Mouse (Mus musculus) frontal cortex, postnatal 14 days (tissue): Measurements from ENCODE around the gene N4bp2l1.

ENCODE experiments used
- DNase-seq, 2 experiments: peaks; one replicate each; pipeline ENCODE4 v3.0.0; 2022; ENCODE audit warnings: low spot score in 2 of 2

Gene N4bp2l1

DNA sequence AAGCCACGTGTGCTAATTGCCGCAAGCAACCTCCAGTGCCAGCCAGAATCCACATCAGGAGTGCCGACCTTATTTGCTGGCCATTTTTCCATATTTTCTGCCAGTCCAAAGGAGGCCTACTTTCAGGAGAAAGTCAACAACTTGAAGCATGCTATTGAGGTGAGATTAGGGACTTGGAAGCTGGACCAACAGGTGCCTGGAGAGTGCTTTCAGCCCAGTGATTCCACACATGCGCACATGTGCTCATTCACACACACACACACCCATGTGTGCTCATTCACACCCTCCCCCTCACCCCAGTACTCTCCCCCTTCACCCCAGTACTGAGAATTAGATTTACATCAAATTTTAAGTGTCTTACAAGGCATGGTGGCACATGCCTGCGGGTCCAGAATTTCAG, 30.0 kb downstream of the N4bp2l1 start:
- no peak for DNase-seq

DNA sequence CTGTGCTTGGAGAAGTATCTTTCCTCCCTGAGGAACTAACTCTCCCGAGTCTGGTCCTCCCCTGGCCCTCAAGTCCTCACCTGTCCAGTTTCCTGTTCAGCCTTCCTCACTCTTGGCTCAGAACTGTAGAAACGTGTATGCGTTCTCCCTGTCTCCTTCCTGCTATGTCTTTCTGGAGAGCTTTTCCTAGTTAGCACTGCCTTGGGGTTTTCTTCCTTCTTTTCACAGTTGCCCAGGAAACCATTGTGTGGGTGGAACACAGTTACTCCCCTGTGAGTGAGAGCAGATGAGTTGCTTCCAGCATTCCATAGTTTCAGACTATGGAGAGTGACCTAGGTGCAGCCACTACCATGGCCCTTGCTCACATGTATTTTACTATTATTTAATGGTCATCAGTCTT, 30.8 kb downstream of the N4bp2l1 start:
- peak in 1 of 2 experiments; percentile 26 for DNase-seq

DNA sequence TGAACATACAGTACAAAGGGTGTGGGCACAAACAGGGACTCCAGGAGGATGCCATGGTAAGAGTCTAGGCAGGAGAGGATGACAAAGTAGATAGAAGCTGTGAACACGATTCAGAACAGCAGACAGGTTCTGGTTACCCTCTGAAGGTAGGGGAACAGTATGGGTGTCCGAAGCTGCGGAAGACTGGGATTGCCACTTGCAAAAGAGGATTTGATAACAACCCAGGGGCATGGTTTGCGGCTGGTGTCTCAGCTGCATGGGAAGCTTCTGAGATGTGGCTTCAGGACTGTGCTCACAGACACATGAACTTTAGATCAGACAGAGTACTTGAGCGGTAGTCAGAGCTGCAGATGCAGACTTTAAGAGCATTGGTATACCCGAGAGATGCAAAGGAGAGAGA, 32.6 kb downstream of the N4bp2l1 start:
- DNase-seq: no peak

DNA sequence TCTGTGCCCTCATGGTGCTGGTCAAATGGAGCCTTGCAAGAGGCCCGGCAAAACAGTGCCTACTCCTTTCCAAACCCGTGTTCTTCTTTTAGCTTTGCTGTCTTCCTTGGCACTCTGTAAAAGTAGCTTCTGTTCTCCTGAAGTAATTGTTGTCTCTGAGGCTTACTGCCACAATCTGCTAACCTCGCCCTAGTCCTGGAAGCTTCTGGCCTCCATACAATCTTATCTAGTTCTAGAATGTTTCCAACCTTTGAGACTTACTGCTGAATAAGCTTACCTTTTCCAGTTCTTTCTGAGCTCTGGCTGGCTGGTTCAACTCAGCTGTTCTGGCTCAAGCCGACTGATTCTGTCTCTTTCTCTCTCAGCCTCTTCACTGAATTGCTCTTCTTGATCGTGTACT, 35.2 kb downstream of the N4bp2l1 start:
- no peak for DNase-seq

GRCm38 (mm10) chr5:150561376-150561775, 35.6 kb downstream of the N4bp2l1 start:
- DNase-seq: no peak

- DNase-seq: no peak
Observed at GRCm38 (mm10) chr5:150560851-150561250, 36.1 kb downstream of the N4bp2l1 start.

DNA sequence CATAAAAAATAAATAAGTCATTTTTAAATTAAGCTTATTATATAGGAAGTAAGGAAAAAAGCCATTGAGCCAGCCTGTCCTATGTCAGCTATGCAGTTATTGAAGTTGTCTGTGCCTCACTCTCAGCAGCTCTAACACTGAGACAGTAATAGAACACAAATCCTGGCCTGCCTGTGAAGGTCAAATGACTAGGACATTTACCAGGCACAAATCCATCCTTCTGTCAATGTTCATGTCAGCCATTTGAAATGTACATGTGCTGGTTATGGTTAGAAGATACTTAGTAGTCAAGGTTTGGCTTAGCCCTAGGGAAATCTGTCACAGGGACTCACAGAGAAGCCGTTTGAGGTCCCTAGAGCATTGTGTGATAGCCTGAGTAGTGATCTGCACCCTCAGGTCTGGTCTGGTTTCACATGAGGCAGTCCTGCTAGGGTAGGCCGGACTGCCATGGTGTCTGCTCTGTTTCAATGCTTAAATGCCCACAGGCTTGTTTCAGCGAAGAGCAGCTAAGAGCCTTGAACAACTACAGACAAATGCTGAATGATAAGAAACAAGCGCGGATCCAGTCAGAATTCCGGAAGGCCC, 37.4 kb downstream of the N4bp2l1 start:
- DNase-seq: no peak

GRCm38 (mm10) chr5:150551637-150552036, 45.4 kb downstream of the N4bp2l1 start:
- no peak for DNase-seq

GRCm38 (mm10) chr5:150543184-150543583, 53.8 kb downstream of the N4bp2l1 start:
- no peak for DNase-seq

- no peak for DNase-seq
Observed at GRCm38 (mm10) chr5:150541302-150541701, 55.7 kb downstream of the N4bp2l1 start.

DNA sequence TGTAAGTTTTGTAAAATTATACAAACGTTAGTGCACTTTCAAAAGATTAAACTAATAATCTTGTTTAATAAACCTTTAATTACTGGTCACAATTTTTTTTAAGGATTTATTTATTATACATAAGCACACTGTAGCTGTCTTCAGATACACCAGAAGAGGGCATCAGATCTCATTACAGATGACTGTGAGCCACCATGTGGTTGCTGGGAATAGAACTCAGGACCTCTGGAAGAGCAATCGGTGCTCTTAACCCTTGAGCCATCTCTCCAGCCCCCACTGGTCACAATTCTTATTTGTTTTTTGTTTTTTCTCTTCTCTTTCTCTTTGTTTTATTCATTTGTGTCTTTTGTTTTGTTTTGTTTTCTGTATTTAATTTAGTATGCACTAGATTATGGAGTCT, 71.7 kb downstream of the N4bp2l1 start:
- no peak for DNase-seq

- no peak for DNase-seq
Observed at GRCm38 (mm10) chr5:150522867-150523234, 74.1 kb downstream of the N4bp2l1 start.

DNA sequence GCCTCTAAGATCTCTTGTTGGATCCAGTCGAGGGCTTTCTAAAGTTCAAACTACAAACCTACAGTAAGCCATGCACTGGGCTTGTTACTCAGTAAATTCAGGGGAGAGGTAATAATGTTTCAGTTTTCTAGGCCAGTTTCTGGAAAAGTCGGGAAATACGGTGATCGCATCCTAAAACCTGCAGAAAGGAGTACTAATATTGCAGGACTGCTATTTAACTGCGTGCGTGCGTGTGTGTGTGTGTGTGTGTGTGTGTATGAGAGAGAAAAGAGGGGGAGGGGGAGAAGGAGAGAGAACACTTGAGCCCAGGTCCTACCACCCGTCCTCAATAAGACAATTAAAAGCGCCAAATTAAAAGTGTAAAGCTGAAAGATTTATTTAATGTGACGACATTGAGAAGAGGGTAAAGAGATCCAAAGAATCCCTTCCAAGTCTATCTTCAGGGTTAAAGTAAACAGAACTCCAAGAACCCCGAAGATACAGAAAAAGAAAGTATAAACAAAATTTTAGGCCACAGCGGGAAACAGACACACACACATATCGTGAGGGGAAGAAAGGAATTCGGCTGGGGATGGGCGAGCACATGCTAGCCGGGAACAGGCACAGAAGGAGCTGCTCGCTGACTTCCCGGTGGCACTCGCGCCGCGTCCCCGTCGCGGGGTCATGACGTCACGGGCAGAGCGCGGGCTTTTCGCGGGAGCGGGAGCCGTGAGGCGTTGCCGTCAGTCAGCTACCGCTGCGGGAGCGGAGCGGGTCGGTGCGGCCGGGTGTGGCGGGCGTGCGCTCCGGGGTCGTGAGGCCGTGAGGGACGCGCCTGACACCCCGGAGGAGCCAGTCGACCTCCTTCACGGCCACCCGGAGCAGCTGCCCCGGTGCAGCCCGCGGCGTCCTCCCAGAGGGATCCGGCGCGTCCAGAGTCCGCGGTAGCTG, 74.8 kb downstream of the N4bp2l1 start, which contains the start of gene Brca2:
Gene Brca2, plus strand, starts transcription at position 694 of the 930 bp plus-strand sequence.
- peak; percentile 80 to 87 for DNase-seq
